Mouse (Mus musculus): ENCODE measurements around the gene Dhx37.
"Not testable (repeated sequence)": the region's sequence is repeated elsewhere in the genome, so short reads cannot be mapped to it uniquely, and the experiment has no call there.

Dhx37 gene

GRCm38 (mm10) chr5:125388358-125389092, 45.4 kb downstream of the Dhx37 start:
- DNase-seq: no peak

GRCm38 (mm10) chr5:125387295-125387694, 46.6 kb downstream of the Dhx37 start:
- not testable (repeated sequence) for DNase-seq

- no peak for DNase-seq
These were observed 48.5 kb downstream of the Dhx37 start for GRCm38 (mm10) chr5:125385215-125385940.

- no peak for DNase-seq
These were observed 49.3 kb downstream of the Dhx37 start for GRCm38 (mm10) chr5:125384512-125385214.

GRCm38 (mm10) chr5:125383637-125384420, 50.1 kb downstream of the Dhx37 start:
- no peak for DNase-seq

GRCm38 (mm10) chr5:125382673-125383558, 51.0 kb downstream of the Dhx37 start:
- peak; percentile 50 to 70 for DNase-seq

- DNase-seq: no peak
These were observed 51.8 kb downstream of the Dhx37 start for GRCm38 (mm10) chr5:125381954-125382672.

GRCm38 (mm10) chr5:125378919-125379318, 55.0 kb downstream of the Dhx37 start:
- no peak for DNase-seq

GRCm38 (mm10) chr5:125377214-125377613, 56.7 kb downstream of the Dhx37 start:
- no peak for DNase-seq

GRCm38 (mm10) chr5:125375871-125376270, 58.0 kb downstream of the Dhx37 start:
- no peak for DNase-seq

GRCm38 (mm10) chr5:125372027-125372426, 61.9 kb downstream of the Dhx37 start:
- DNase-seq: no peak

- no peak for DNase-seq
These were observed 62.8 kb downstream of the Dhx37 start for GRCm38 (mm10) chr5:125370950-125371693.

GRCm38 (mm10) chr5:125368568-125368967, 65.4 kb downstream of the Dhx37 start:
- DNase-seq: peak; percentile 61 to 66

GRCm38 (mm10) chr5:125368156-125368555, 65.8 kb downstream of the Dhx37 start:
- no peak for DNase-seq

GRCm38 (mm10) chr5:125364851-125365429, 69.0 kb downstream of the Dhx37 start:
- DNase-seq: no peak

GRCm38 (mm10) chr5:125363894-125364293, 70.0 kb downstream of the Dhx37 start:
- DNase-seq: no peak

Measured in lung, adult 18-20 months (tissue).